Mouse (Mus musculus) CH12.LX (cell line): ENCODE data around the gene Letm1. TPM values are rescaled to one million over a fixed set of nuclear protein-coding genes. Genes with fewer than 3 reads are reported as not detected.

ENCODE experiments used
- DNase-seq: peaks from one replicate; pipeline ENCODE4 v3.0.0-alpha.2; 2013; ENCODE audit errors: extremely low read depth
- H3K27ac ChIP-seq: 2 replicates; pipeline ENCODE4 v1.5.1; 2012; ENCODE audit warnings: low read depth, mild to moderate bottlenecking, control low read depth, moderate library complexity; ENCODE audit not compliant: insufficient read depth
- H3K27me3 ChIP-seq: replicated peaks from 2 replicates; pipeline ENCODE3; 2012; ENCODE audit warnings: inconsistent platforms
- H3K36me3 ChIP-seq, 2 experiments: replicated peaks in 1 of 2; 2 replicates each; pipeline versions ENCODE3 to v1.6.1; 2012; ENCODE audit warnings: inconsistent platforms in 1 of 2, low read length in 1 of 2, mild to moderate bottlenecking in 1 of 2, mixed read lengths in 1 of 2, moderate library complexity in 1 of 2; ENCODE audit not compliant: control insufficient read depth in 1 of 2, insufficient read depth in 1 of 2
- H3K4me1 ChIP-seq, 2 experiments: 2 replicates each; pipeline ENCODE4 v1.6.1; 2012; ENCODE audit warnings: inconsistent platforms in 1 of 2, moderate library complexity in 1 of 2; ENCODE audit not compliant: insufficient read depth in 2 of 2, control insufficient read depth in 1 of 2
- H3K4me2 ChIP-seq: 2 replicates; pipeline ENCODE4 v1.6.1; 2012; ENCODE audit warnings: low read depth, mild to moderate bottlenecking, control low read depth; ENCODE audit not compliant: poor library complexity, insufficient read depth, severe bottlenecking
- H3K4me3 ChIP-seq, 3 experiments: fragments of 150-350 bp in 1 of 3; sonication (generic) in 1 of 3; replicated peaks in 1 of 3; 2 replicates each; pipeline versions ENCODE3 to v1.5.1; 2011 to 2012; ENCODE audit warnings: low read depth in 2 of 3, low read length in 2 of 3, mild to moderate bottlenecking in 2 of 3, moderate library complexity in 2 of 3, control low read depth in 1 of 3, improper control_type of control experiment in 1 of 3, inconsistent platforms in 1 of 3, mixed read lengths in 1 of 3; ENCODE audit not compliant: poor library complexity in 1 of 3
- H3K79me2 ChIP-seq: replicated peaks from 2 replicates; pipeline ENCODE4 v1.6.1; 2012; ENCODE audit warnings: mild to moderate bottlenecking, moderate library complexity; ENCODE audit not compliant: control insufficient read depth, poor library complexity, insufficient read depth, severe bottlenecking; ENCODE audit errors: extremely low read depth
- H3K9ac ChIP-seq: 2 replicates; pipeline ENCODE4 v1.6.1; 2012; ENCODE audit warnings: low read depth, mild to moderate bottlenecking, control low read depth, moderate library complexity; ENCODE audit not compliant: insufficient read depth
- H3K9me3 ChIP-seq: replicated peaks from 2 replicates; pipeline ENCODE3; 2012; ENCODE audit warnings: low read length, inconsistent platforms, mixed read lengths
- CHD1 ChIP-seq: IDR thresholded peaks from 2 replicates; pipeline ENCODE4 v1.6.1; 2012; ENCODE audit warnings: low read depth, low read length, improper control_type of control experiment, inconsistent platforms
- E2F4 ChIP-seq: IDR thresholded peaks from 2 replicates; pipeline ENCODE4 v1.6.1; 2011; ENCODE audit warnings: low read depth, low read length, improper control_type of control experiment; ENCODE audit not compliant: insufficient replicate concordance
- ELF1 ChIP-seq: IDR thresholded peaks from 2 replicates; pipeline ENCODE4 v1.6.1; 2014; ENCODE audit warnings: low read depth, mild to moderate bottlenecking, inconsistent platforms, low read length, improper control_type of control experiment
- EP300 ChIP-seq: IDR thresholded peaks from 2 replicates; pipeline ENCODE4 v1.6.1; 2011; ENCODE audit warnings: low read length, improper control_type of control experiment
- ETS1 ChIP-seq: conservative IDR thresholded peaks from 2 replicates; pipeline ENCODE4 v1.6.1; 2012; ENCODE audit warnings: low read depth, mild to moderate bottlenecking, inconsistent platforms, low read length, improper control_type of control experiment, moderate library complexity
- GABPA ChIP-seq: IDR thresholded peaks from 2 replicates; pipeline ENCODE4 v1.6.1; 2012; ENCODE audit warnings: low read depth, low read length, improper control_type of control experiment, inconsistent platforms; ENCODE audit not compliant: insufficient replicate concordance
- HCFC1 ChIP-seq: IDR thresholded peaks from 2 replicates; pipeline ENCODE4 v1.6.1; 2012; ENCODE audit warnings: low read depth, mild to moderate bottlenecking, inconsistent platforms, low read length, improper control_type of control experiment
- MAZ ChIP-seq: IDR thresholded peaks from 2 replicates; pipeline ENCODE4 v1.6.1; 2012; ENCODE audit warnings: low read depth, mild to moderate bottlenecking, inconsistent platforms, low read length, improper control_type of control experiment, moderate library complexity
- MXI1 ChIP-seq: IDR thresholded peaks from 2 replicates; pipeline ENCODE4 v1.6.1; 2011; ENCODE audit warnings: mild to moderate bottlenecking, low read depth, low read length, improper control_type of control experiment
- MYC ChIP-seq: IDR thresholded peaks from 2 replicates; pipeline ENCODE4 v1.6.1; 2011; ENCODE audit warnings: low read depth, mild to moderate bottlenecking, improper control_type of control experiment, low read length
- PAX5 ChIP-seq: IDR thresholded peaks from 2 replicates; pipeline ENCODE4 v1.6.1; 2012; ENCODE audit warnings: low read length, inconsistent platforms, mixed read lengths
- RCOR1 ChIP-seq: conservative IDR thresholded peaks from 2 replicates; pipeline ENCODE4 v1.6.1; 2012; ENCODE audit warnings: low read depth, mild to moderate bottlenecking, inconsistent platforms, low read length, improper control_type of control experiment
- SIN3A ChIP-seq: IDR thresholded peaks from 2 replicates; pipeline ENCODE4 v1.6.1; 2012; ENCODE audit warnings: low read length, improper control_type of control experiment, inconsistent platforms
- TBP ChIP-seq: conservative IDR thresholded peaks from 2 replicates; pipeline ENCODE4 v1.6.1; 2011; ENCODE audit warnings: low read depth, low read length, improper control_type of control experiment
- TCF12 ChIP-seq: IDR thresholded peaks from 2 replicates; pipeline ENCODE4 v1.6.1; 2014; ENCODE audit warnings: low read depth, mild to moderate bottlenecking, inconsistent platforms, low read length, improper control_type of control experiment
- UBTF ChIP-seq: IDR thresholded peaks from 2 replicates; pipeline ENCODE4 v1.6.1; 2012; ENCODE audit warnings: low read depth, mild to moderate bottlenecking, inconsistent platforms, low read length, improper control_type of control experiment, moderate library complexity
- USF1 ChIP-seq: IDR thresholded peaks from 2 replicates; pipeline ENCODE4 v1.6.1; 2014; ENCODE audit warnings: low read depth, mild to moderate bottlenecking, inconsistent platforms, low read length, improper control_type of control experiment
- USF2 ChIP-seq: conservative IDR thresholded peaks from 2 replicates; pipeline ENCODE4 v1.6.1; 2011; ENCODE audit warnings: low read depth, low read length, improper control_type of control experiment
- ZC3H11A ChIP-seq: IDR thresholded peaks from 2 replicates; pipeline ENCODE4 v1.6.1; 2012; ENCODE audit warnings: low read depth, mild to moderate bottlenecking, inconsistent platforms, low read length, improper control_type of control experiment
- ZNF384 ChIP-seq: IDR thresholded peaks from 2 replicates; pipeline ENCODE4 v1.6.1; 2012; ENCODE audit warnings: low read depth, low read length, improper control_type of control experiment, inconsistent platforms
- dilution Hi-C: fragments of 300-500 bp; cut with MboI; formaldehyde crosslinking; loops from 2 replicates; pipeline ENCODE4 v1.14.3; 2020; ENCODE audit warnings: low sequenced_read_pairs; ENCODE audit not compliant: extremely low pct_unique_long_range_greater_than_20kb, extremely low pct_ligation_motif_present
- in situ Hi-C: fragments of 300-500 bp; cut with MboI; formaldehyde crosslinking; loops from 3 replicates; pipeline ENCODE4 v1.14.3; 2019; ENCODE audit warnings: low sequenced_read_pairs, low pct_ligation_motif_present, low pct_unique_long_range_greater_than_20kb, mixed read lengths
- polyA plus RNA-seq: library from polyadenylated mRNA; unstranded; fragments of >175 nt; gene quantifications from 2 replicates; pipeline ENCODE4 v1.2.1, GENCODE M21; 2012; ENCODE audit warnings: low read depth; ENCODE audit not compliant: insufficient read length
- total RNA-seq, 2 experiments: library from RNA; depleted of rRNA; stranded (reverse); fragments of 300-350 nt in 1 of 2; fragments of >200 nt in 1 of 2; gene quantifications; 2 replicates each; pipeline ENCODE4 v1.2.3; 2012 to 2014

Letm1 gene
- total and polyA plus RNA-seq, 3 experiments = 21.8 to 43.4 (median 27.6) TPM

GRCm38 (mm10) chr5:33819141-33819875, 36.7 kb upstream of the Letm1 start:
- peak overlapping the region; percentile 46 for H3K4me2 ChIP-seq
- peaks cover 0 to under 1% of the 10 kb centered on the region in 2 experiments for H3K36me3 ChIP-seq
- peaks cover 28% of the 10 kb centered on the region for H3K79me2 ChIP-seq
- TF ChIP-seq GABPA (no peak), ZNF384 (peak; percentile 25; the same call in 1 of the 2 replicates), RCOR1 (no peak)
- H3K27ac ChIP-seq = no peak overlapping the region
- H3K9ac ChIP-seq = peak overlapping the region; percentile 88
- peak overlapping the region; percentile 59 to 96 (median 67) for H3K4me3 ChIP-seq
- in situ Hi-C loops (loop anchor here (5.0 kb wide), 1 partner anchor 37 kb away; the partner anchor contains the start of gene Letm1), dilution Hi-C loops (no loop called here)
- no peaks in the 10 kb centered on the region for H3K27me3 ChIP-seq
- peaks cover 5 to 31% of the 10 kb centered on the region in 2 experiments for H3K4me1 ChIP-seq
- no peaks in the 10 kb centered on the region for H3K9me3 ChIP-seq
- DNase-seq = no peak

DNA sequence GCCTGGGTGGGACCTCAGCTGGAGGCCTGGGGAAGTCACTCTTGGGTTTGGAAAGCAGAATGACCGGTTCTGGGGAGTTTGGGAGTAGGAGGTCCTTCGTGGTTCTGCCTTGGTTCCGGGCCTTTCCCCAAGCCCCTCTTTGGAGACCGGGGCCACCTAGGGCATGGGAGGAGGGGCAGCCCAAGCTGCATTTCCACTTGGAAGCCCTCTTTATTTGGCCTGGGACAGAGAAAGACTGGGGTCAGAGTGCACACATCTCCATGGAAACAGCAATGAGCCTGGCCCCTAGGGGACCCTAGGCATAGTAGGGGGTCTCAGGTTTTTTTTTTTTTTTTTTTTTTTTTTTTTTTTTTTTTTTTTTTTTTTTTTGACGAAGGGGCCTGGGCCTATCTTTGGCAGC, 35.5 kb upstream of the Letm1 start:
- no peak for TF ChIP-seq ETS1
- no peak for TF ChIP-seq ZC3H11A
- no peak for TF ChIP-seq TCF12
- TF ChIP-seq ZNF384 = peak; percentile 77
- H3K4me3 ChIP-seq = no peak overlapping the region
- no peak for DNase-seq
- no peaks in the 10 kb centered on the region for H3K27me3 ChIP-seq
- no peak overlapping the region for H3K4me2 ChIP-seq
- H3K4me1 ChIP-seq = peaks cover 5 to 22% of the 10 kb centered on the region in 2 experiments
- H3K36me3 ChIP-seq = no peaks in the 10 kb centered on the region
- no peak overlapping the region for H3K27ac ChIP-seq
- dilution Hi-C loops = no loop called here
- no peaks in the 10 kb centered on the region for H3K9me3 ChIP-seq
- in situ Hi-C loops = loop anchor here (5.0 kb wide), 1 partner anchor 36 kb away; the partner anchor contains the start of gene Letm1
- H3K9ac ChIP-seq = no peak overlapping the region
- peaks cover 19% of the 10 kb centered on the region for H3K79me2 ChIP-seq

GRCm38 (mm10) chr5:33816008-33816725, 33.5 kb upstream of the Letm1 start:
- Histone ChIP-seq H3K27me3 (no peaks in the 10 kb centered on the region), H3K27ac (no peak overlapping the region), H3K36me3 (no peaks in the 10 kb centered on the region), H3K4me2 (no peak overlapping the region), H3K9ac (no peak overlapping the region), H3K9me3 (no peaks in the 10 kb centered on the region), H3K4me3 (no peak overlapping the region), H3K4me1 (peaks cover 5 to 15% of the 10 kb centered on the region in 2 experiments), H3K79me2 (peaks cover under 1% of the 10 kb centered on the region)
- DNase-seq = no peak
- in situ Hi-C loops (loop anchor here (5.0 kb wide), 1 partner anchor 34 kb away; the partner anchor contains the start of gene Letm1), dilution Hi-C loops (no loop called here)
- TF ChIP-seq PAX5 (no peak), TBP (no peak), MAZ (no peak), USF2 (no peak), EP300 (no peak), MYC (no peak), GABPA (no peak), ETS1 (no peak), SIN3A (no peak), TCF12 (no peak), ELF1 (no peak), CHD1 (no peak), USF1 (no peak), UBTF (no peak), MXI1 (no peak), HCFC1 (no peak), E2F4 (no peak)
